Comparison of ENCODE assay signal across 12 mouse cellular contexts in genomic region chr15:27067691-27068090, GRCm38 (mm10).
"Had no signal": no experiment of that assay in that cellular context is flagged by ENCODE, and none has a peak within 500 bp of the region (broad histone marks: within the 10 kb centered on the region; RNA-seq: fewer than 3 reads in every experiment).

No protein-coding gene starts in this region.

- H3K27me3 ChIP-seq: limb, embryonic 13.5 days; midbrain, embryonic 13.5 days; neural tube, embryonic 12.5 days had no signal

- H3K4me1 ChIP-seq: midbrain, embryonic 13.5 days; neural tube, embryonic 12.5 days had no signal

- H3K4me3 ChIP-seq: limb, embryonic 13.5 days; midbrain, embryonic 13.5 days; neural tube, embryonic 12.5 days had no signal

- ATAC-seq: intestine, postnatal 0 days; midbrain, embryonic 13.5 days had no signal

- DNase-seq: kidney, adult 8-10 months; kidney, postnatal 25 days; left cerebral cortex, postnatal 4 days; lung, adult 18-20 months; lung, postnatal 14 days; thymus, postnatal 4 days had no signal

- H3K9ac ChIP-seq: limb, embryonic 13.5 days; liver, embryonic 14.5 days; midbrain, embryonic 13.5 days; neural tube, embryonic 12.5 days had no signal

- H3K27ac ChIP-seq: limb, embryonic 13.5 days; liver, embryonic 14.5 days; midbrain, embryonic 13.5 days; neural tube, embryonic 12.5 days; stomach, postnatal 0 days had no signal

- H3K9me3 ChIP-seq: limb, embryonic 13.5 days; midbrain, embryonic 13.5 days; neural tube, embryonic 12.5 days had no signal

- H3K4me2 ChIP-seq: limb, embryonic 13.5 days; midbrain, embryonic 13.5 days; neural tube, embryonic 12.5 days had no signal

- H3K36me3 ChIP-seq: limb, embryonic 13.5 days; midbrain, embryonic 13.5 days; neural tube, embryonic 12.5 days had no signal
